Mouse (Mus musculus) embryonic facial prominence, embryonic 15.5 days (tissue): ENCODE data around the gene Rnf8. TPM values are rescaled to one million over a fixed set of nuclear protein-coding genes. Genes with fewer than 3 reads are reported as not detected.

ENCODE experiments used
- ATAC-seq: fragments of 200-750 bp; cut with Nextera tagmentation; 2 replicates; pipeline ENCODE4 v1.8.0; 2017; ENCODE audit warnings: low read depth, moderate TSS enrichment; ENCODE audit not compliant: insufficient number of reproducible peaks, low FRiP score, low TSS enrichment
- H3K27ac ChIP-seq: fragments of 300-500 bp; sonication (generic); replicated peaks from 2 replicates; pipeline ENCODE4 v1.5.1; 2015; ENCODE audit warnings: mild to moderate bottlenecking, inconsistent platforms
- H3K27me3 ChIP-seq: fragments of 300-500 bp; sonication (generic); 2 replicates; pipeline ENCODE4 v1.6.1; 2015; ENCODE audit warnings: inconsistent platforms
- H3K36me3 ChIP-seq: fragments of 300-500 bp; sonication (generic); 2 replicates; pipeline ENCODE4 v1.6.1; 2015; ENCODE audit warnings: mild to moderate bottlenecking, inconsistent platforms
- H3K4me1 ChIP-seq: fragments of 300-500 bp; sonication (generic); 2 replicates; pipeline ENCODE4 v1.6.1; 2015; ENCODE audit warnings: inconsistent platforms
- H3K4me2 ChIP-seq: fragments of 300-500 bp; sonication (generic); replicated peaks from 2 replicates; pipeline ENCODE4 v1.6.1; 2015; ENCODE audit warnings: mild to moderate bottlenecking, inconsistent platforms
- H3K4me3 ChIP-seq: fragments of 300-500 bp; sonication (generic); replicated peaks from 2 replicates; pipeline ENCODE4 v1.5.1; 2015; ENCODE audit warnings: mild to moderate bottlenecking, inconsistent platforms
- H3K9ac ChIP-seq: fragments of 300-500 bp; sonication (generic); 2 replicates; pipeline ENCODE4 v1.6.1; 2015; ENCODE audit warnings: inconsistent platforms
- H3K9me3 ChIP-seq: fragments of 300-500 bp; sonication (generic); replicated peaks from 2 replicates; pipeline ENCODE4 v1.6.1; 2016; ENCODE audit warnings: inconsistent platforms
- WGBS: fragments of 180-500 bp; shearing (Covaris S2); methylation state at CpG from one replicate; pipeline ENCODE4 v1.1.7; 2015; 5-methylcytosine and 5-hydroxymethylcytosine counted together
- polyA plus RNA-seq: library from polyadenylated mRNA; unstranded; fragments of >200 nt; fragmentation: Nextera tagmentation; extraction: Ambion mirVana; gene quantifications from 2 replicates; pipeline ENCODE4 v1.2.1, GENCODE M21; 2015

Rnf8 gene
- polyA plus RNA-seq, 1 experiment from 2014 or later, result 84.7 TPM

DNA sequence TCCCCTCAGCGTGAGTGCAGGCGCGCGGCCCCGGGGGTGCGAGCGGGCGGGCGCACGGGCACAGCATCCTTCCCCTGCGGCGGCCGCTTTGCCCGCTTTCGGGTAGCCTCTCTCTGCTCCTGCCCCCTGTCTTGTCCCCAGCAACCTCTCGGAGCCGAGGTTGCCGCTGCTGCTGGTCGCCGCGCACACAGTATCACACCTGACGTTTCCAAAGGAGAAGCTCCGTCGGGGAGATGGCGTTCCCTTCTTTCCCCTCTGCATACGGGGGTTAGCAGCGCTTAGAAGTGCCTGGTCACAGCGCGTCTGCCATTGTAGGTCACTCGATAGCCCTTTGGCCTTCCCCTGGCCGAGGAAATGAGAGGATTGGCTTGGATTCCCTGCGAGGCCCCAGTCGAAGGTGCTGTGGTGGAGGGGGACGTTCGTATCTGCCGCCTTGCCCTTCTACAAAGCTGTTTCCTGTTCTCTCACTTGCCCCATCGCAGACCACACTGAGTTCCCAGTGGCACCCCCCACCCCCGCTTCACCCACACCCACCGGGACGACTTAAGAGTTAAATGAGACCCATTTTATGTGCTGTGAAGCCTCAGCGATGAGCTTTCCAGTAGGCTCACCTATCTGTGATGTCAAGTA, 46.3 kb downstream of the Rnf8 start:
- Histone ChIP-seq H3K4me2 (peak overlapping the region; percentile 68), H3K9ac (peak overlapping the region; percentile 94), H3K27me3 (no peaks in the 10 kb centered on the region), H3K4me3 (peak overlapping the region; percentile 98), H3K4me1 (peaks cover 6% of the 10 kb centered on the region), H3K36me3 (peaks cover 26% of the 10 kb centered on the region), H3K9me3 (no peaks in the 10 kb centered on the region), H3K27ac (peak overlapping the region; percentile 90)
- ATAC-seq, result peak; percentile 74
- under 1% methylated on average over 41 of the region's 41 CpGs for WGBS

DNA sequence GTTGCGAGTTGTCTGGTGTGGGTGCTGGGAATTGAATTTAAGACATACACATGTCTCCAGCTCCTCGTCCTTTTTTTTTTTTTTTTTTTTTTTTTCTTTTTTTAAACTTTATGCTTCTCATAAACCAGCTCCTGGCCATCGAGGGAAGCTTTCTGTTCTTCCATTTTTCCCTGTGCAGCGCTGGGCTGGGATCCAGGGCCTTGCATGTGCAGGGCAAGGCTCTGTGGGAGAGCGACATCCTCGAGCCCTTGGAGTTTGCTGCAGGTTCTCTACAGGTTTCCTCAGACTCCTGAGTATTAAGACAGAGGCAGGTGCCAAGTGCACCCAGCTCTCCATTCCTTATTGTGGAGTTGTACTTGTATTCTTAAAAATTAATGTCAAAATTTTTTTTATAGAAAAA, 47.6 kb downstream of the Rnf8 start:
- no peak for ATAC-seq
- Histone ChIP-seq H3K9me3 (no peaks in the 10 kb centered on the region), H3K27ac (no peak overlapping the region), H3K36me3 (peaks cover 31% of the 10 kb centered on the region), H3K4me1 (peaks cover 6% of the 10 kb centered on the region), H3K27me3 (no peaks in the 10 kb centered on the region), H3K9ac (no peak overlapping the region), H3K4me2 (no peak overlapping the region), H3K4me3 (no peak overlapping the region)
- 81% methylated on average over 6 of the region's 6 CpGs for WGBS

DNA sequence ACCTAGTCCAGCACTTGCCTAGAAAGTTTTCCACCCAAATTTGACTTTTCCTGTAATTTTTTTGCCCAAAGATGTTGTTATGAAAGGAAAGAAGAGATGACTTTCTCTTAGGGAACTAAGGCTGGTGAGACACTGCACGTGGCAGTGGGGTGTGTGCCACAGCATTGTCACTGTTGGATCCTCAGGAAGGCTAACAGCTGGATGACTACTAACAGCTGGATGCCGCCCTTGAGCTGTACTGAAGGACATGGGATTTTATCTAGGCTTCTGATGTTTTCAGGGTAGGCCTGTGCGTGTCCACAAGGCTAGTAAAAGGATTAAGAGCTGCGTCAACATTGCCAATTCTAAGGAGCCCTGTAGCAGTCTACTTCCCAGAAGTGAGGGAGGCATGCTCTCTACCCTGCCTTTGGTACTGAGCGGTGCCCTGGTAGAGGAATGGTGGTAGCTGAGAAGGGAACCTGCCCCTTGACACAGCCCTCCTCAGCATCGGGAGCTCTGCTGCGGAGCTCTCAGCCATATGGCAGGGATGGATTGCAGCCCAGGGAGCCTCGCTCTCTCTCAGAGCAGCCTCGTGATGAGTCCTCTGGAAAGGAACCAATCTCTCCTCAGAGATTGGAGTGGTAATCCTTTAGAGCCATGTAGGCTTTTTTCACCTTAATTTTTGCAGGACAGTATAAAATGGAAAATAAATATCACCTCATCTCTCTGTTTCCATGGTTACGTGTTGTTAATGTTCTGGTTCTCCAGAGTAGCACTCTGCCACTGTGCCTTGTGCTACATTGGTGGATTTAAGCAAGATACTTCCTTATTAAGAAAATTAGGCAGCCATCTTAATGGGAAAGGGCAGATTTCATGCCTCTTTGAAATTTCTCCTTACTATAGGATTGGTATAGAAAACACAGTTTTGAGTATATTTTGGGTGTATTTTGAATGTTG, 53.7 kb downstream of the Rnf8 start:
- H3K27ac ChIP-seq, result no peak overlapping the region
- 78% methylated on average over 10 of the region's 10 CpGs for WGBS

DNA sequence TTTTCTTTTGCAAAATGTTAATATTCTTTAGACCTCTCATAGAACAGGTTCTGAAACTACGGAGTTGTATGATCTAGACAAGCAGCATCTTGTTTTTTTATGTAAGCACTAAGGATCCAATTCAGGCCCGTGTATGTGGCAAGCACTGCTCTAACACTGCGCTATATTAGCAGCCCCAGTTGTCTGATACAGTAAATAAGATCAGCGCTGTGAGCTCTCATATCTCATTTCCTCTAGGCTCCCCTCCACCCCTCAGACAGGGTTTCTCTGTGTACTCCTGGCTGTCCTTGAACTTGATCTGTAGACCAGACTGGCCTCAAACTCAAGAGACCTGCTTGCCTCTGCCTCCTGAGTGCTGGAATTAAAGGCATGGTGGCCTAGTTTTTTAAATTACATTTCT, 54.4 kb downstream of the Rnf8 start:
- Histone ChIP-seq H3K9ac (no peak overlapping the region), H3K36me3 (peaks cover 58% of the 10 kb centered on the region), H3K4me2 (no peak overlapping the region), H3K4me3 (no peak overlapping the region), H3K9me3 (no peaks in the 10 kb centered on the region), H3K27me3 (no peaks in the 10 kb centered on the region), H3K4me1 (0 out of 2 replicates have a peak, but pooled peaks cover 4% of the 10 kb centered on the region), H3K27ac (no peak overlapping the region)
- ATAC-seq, result no peak
- WGBS, result 93% methylated on average over 4 of the region's 4 CpGs

More for the DNA sequence above, 53.7 kb downstream of the Rnf8 start:
- Histone ChIP-seq H3K4me2 (no peak overlapping the region), H3K36me3 (peaks cover 57% of the 10 kb centered on the region), H3K9me3 (no peaks in the 10 kb centered on the region), H3K4me3 (no peak overlapping the region), H3K27me3 (no peaks in the 10 kb centered on the region), H3K9ac (no peak overlapping the region), H3K4me1 (0 out of 2 replicates have a peak, but pooled peaks cover 4% of the 10 kb centered on the region)
- no peak for ATAC-seq

DNA sequence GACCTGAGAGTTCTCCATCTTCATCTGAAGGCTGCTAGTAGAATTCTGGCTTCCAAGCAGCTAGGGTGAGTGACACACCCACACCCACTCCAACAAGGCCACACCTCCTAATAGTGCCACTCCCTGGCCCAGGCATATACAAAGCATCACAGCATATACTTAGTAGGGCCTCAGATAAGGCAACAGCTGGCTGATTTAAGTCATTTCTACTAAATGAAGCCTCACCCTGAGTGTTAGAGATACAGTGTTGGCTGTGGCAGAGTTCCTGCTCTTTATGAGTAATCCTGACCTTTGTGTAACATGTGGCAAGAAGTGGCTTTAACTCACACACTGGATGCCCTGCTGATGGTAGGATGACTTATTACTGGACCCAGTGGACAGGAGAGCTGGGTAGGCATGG, 55.3 kb downstream of the Rnf8 start:
- peaks cover 57% of the 10 kb centered on the region for H3K36me3 ChIP-seq
- no peak for ATAC-seq
- H3K4me3 ChIP-seq, result no peak overlapping the region
- no peak overlapping the region for H3K27ac ChIP-seq
- H3K9me3 ChIP-seq, result no peaks in the 10 kb centered on the region
- 0 out of 2 replicates have a peak, but pooled peaks cover 4% of the 10 kb centered on the region for H3K4me1 ChIP-seq
- no peak overlapping the region for H3K9ac ChIP-seq
- no peak overlapping the region for H3K4me2 ChIP-seq
- no peaks in the 10 kb centered on the region for H3K27me3 ChIP-seq

DNA sequence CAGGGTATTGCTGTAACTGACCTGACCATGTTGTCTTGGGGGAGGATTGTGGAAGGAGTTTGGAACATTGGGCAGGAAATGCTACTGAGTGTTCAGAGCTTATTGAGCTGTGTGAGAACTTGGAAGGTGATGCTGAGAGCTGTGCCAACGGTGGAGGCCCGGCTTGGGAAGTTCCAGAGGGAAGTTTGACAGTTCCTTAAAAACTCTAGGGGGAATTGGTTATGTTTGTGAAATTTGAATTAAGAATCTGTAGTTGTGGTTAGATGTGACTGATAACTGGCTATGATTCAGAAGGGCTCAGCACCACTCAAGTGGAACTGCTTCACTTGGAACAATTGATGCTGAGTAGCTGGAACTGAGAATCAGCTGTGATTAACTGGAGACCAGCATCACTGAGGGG, 56.4 kb downstream of the Rnf8 start:
- Histone ChIP-seq H3K4me2 (no peak overlapping the region), H3K4me3 (no peak overlapping the region), H3K9me3 (no peaks in the 10 kb centered on the region), H3K9ac (no peak overlapping the region), H3K36me3 (peaks cover 59% of the 10 kb centered on the region), H3K4me1 (0 out of 2 replicates have a peak, but pooled peaks cover 4% of the 10 kb centered on the region), H3K27me3 (no peaks in the 10 kb centered on the region), H3K27ac (no peak overlapping the region)
- no peak for ATAC-seq
- WGBS, result 73% methylated on average over 2 of the region's 2 CpGs

DNA sequence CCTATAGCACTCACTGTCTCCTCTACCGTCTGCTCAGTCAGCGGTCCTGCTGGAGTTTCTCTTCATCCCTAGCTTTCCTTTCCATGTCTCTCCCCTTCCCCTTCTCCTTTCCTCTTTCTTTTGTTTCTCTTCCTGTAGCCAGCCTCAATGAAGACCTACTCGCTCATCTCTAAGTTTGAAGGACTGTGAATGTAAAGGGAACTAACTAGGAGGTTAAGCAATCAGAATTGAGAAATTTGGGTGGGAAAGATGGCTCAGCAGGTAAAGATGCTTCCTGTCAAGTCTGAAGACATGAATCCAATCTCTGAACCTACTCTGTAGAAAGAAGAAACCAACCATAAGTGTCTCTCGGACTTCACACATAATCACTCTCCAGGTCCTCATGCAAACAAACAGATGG, 58.7 kb downstream of the Rnf8 start:
- Histone ChIP-seq H3K4me2 (no peak overlapping the region), H3K9me3 (no peaks in the 10 kb centered on the region), H3K27me3 (no peaks in the 10 kb centered on the region), H3K36me3 (peaks cover 69% of the 10 kb centered on the region), H3K4me1 (0 out of 2 replicates have a peak, but pooled peaks cover 4% of the 10 kb centered on the region), H3K27ac (no peak overlapping the region), H3K9ac (no peak overlapping the region), H3K4me3 (no peak overlapping the region)
- ATAC-seq, result no peak
- WGBS, result 95% methylated on average over 4 of the region's 4 CpGs

DNA sequence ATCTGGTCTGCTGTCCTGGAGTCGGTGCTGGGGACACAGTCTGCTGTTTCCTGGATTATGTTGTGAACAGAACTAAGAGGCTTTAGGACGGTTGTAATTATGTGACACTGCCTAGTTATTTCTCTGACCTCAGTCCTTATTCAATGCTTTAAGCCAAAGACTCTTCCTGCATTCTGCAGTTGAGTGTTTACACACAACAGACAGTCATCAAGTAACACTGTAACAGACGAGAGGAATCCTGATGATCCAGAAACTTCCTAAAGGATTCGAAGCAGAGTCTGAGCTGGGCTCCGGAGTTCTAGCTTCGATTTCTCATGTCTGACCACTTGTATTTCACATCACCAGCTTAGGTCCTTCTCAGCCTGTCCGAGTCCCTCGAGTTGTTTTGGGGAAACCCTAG, 63.9 kb downstream of the Rnf8 start:
- H3K27me3 ChIP-seq, result no peaks in the 10 kb centered on the region
- no peak for ATAC-seq
- no peaks in the 10 kb centered on the region for H3K9me3 ChIP-seq
- no peak overlapping the region for H3K4me2 ChIP-seq
- H3K4me1 ChIP-seq, result no peaks in the 10 kb centered on the region
- H3K27ac ChIP-seq, result no peak overlapping the region
- no peak overlapping the region for H3K4me3 ChIP-seq
- peaks cover 89% of the 10 kb centered on the region for H3K36me3 ChIP-seq
- WGBS, result 83% methylated on average over 8 of the region's 8 CpGs
- H3K9ac ChIP-seq, result no peak overlapping the region

DNA sequence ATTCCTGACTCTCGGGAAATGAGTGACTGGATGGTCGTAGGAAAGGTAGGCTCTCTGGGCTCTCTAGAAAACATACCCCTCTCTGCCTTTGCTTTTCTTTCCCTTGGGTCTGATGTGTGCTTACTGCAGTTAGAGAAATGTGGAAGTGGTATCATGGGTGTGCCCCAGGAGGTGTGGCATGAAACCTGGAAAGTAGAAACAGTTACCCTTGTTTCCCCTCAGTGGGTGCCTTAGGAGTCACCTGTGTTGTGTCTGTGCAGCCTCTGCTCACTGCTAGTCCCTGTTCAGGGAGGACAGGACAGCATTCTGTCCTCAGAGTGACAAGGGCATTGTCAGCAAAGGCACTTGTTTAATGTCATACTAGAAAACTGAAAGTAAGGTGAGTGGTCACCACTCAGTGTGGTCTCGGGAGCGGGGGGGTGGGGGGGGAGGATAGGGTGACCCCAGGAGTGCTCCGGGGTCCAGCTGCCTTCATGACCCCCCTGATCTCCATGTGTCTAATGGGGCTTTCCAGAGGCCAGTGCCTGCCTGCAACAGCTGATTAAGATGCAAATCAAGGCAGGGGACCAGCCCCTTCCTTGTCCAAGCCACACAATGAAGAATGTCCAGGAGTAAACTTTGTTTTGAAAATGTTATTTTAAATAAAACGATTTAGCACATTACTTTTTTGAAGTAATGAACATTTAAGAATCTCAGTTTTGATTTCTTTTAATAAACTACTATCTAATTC, 64.6 kb downstream of the Rnf8 start:
- Histone ChIP-seq H3K27ac (no peak overlapping the region), H3K4me1 (no peaks in the 10 kb centered on the region), H3K27me3 (no peaks in the 10 kb centered on the region), H3K9me3 (no peaks in the 10 kb centered on the region), H3K4me3 (no peak overlapping the region), H3K36me3 (peaks cover 90% of the 10 kb centered on the region), H3K9ac (no peak overlapping the region), H3K4me2 (no peak overlapping the region)
- 84% methylated on average over 6 of the region's 6 CpGs for WGBS
- no peak for ATAC-seq

DNA sequence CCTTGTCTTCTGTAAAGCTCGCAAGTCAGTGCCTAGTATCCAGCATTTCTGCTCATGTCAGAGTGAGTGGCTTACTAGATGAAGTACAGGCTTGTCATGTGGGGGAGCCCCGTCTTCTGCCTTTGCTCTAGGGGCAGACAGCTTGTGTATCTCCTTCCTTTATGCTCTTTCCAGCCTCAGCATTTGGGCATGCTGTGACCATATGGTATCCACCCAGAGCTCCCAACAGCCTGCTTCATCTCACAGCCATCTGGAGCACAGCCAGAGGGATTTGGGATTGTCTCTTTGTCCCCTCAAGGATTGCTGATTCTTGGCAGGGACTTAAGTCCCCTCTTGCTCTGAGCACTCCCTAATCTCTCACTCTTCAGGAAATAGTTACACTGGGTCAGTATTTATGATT, 65.6 kb downstream of the Rnf8 start:
- ATAC-seq, result no peak
- peaks cover 90% of the 10 kb centered on the region for H3K36me3 ChIP-seq
- H3K9ac ChIP-seq, result no peak overlapping the region
- H3K4me1 ChIP-seq, result no peaks in the 10 kb centered on the region
- no peaks in the 10 kb centered on the region for H3K9me3 ChIP-seq
- H3K4me2 ChIP-seq, result no peak overlapping the region
- H3K4me3 ChIP-seq, result no peak overlapping the region
- 68% methylated on average over 2 of the region's 2 CpGs for WGBS
- H3K27ac ChIP-seq, result peak overlapping the region; percentile 35; the same call in 1 of the 2 replicates
- no peaks in the 10 kb centered on the region for H3K27me3 ChIP-seq

DNA sequence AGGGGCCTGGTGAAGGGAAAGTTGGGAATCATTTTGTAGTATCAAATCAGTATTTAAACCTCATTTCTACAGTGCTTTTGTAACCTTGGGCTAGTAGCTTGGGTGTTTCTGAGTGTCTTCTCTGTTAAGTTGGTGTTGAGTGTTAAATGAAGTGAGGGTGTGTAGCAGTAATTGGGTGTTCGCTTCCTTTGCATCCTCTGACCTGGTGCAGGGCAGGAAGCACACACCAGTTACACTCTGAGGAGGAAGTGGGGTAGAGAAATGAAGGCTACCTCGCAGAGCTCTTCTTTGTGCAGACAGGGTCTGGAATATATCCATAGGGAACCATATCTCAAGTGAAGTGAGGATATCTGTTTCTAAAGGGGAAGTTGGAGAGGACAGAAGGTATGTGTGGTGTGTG, 66.3 kb downstream of the Rnf8 start:
- no peak for ATAC-seq
- H3K4me3 ChIP-seq, result no peak overlapping the region
- peak overlapping the region; percentile 35; the same call in 1 of the 2 replicates for H3K27ac ChIP-seq
- H3K9ac ChIP-seq, result no peak overlapping the region
- no peaks in the 10 kb centered on the region for H3K27me3 ChIP-seq
- no peaks in the 10 kb centered on the region for H3K4me1 ChIP-seq
- no peak overlapping the region for H3K4me2 ChIP-seq
- no peaks in the 10 kb centered on the region for H3K9me3 ChIP-seq
- peaks cover 90% of the 10 kb centered on the region for H3K36me3 ChIP-seq
- 84% methylated on average over 2 of the region's 2 CpGs for WGBS
